Mouse (Mus musculus) embryonic facial prominence, embryonic 14.5 days (tissue): ENCODE measurements around the gene Hist1h3d. TPM values are rescaled to one million over a fixed set of nuclear protein-coding genes. Genes with fewer than 3 reads are reported as not detected.

Experiments used
- ATAC-seq: fragments of 200-750 bp; cut with Nextera tagmentation; 2 replicates; pipeline ENCODE4 v1.8.0; 2017; ENCODE audit warnings: low read depth, moderate number of reproducible peaks, moderate TSS enrichment
- DNase-seq: peaks from one replicate; pipeline ENCODE4 v3.0.0-alpha.2; 2015; ENCODE audit warnings: low spot score
- H3K27ac ChIP-seq: fragments of 300-500 bp; sonication (generic); replicated peaks from 2 replicates; pipeline ENCODE4 v1.5.1; 2014; ENCODE audit warnings: low read depth, mild to moderate bottlenecking, low read length, moderate library complexity
- H3K27me3 ChIP-seq: fragments of 300-500 bp; sonication (generic); replicated peaks from 2 replicates; pipeline ENCODE4 v1.6.1; 2014; ENCODE audit warnings: low read length; ENCODE audit not compliant: control insufficient read depth, insufficient read depth
- H3K36me3 ChIP-seq: fragments of 300-500 bp; sonication (generic); 2 replicates; pipeline ENCODE4 v1.6.1; 2014; ENCODE audit warnings: low read length, mixed read lengths; ENCODE audit not compliant: control insufficient read depth, insufficient read depth
- H3K4me1 ChIP-seq: fragments of 300-500 bp; sonication (generic); 2 replicates; pipeline ENCODE4 v1.6.1; 2014; ENCODE audit warnings: antibody characterized with exemption, low read length; ENCODE audit not compliant: control insufficient read depth, insufficient read depth
- H3K4me2 ChIP-seq: fragments of 300-500 bp; sonication (generic); 2 replicates; pipeline ENCODE4 v1.6.1; 2014; ENCODE audit warnings: low read depth, mild to moderate bottlenecking, low read length, moderate library complexity, mixed read lengths
- H3K4me3 ChIP-seq: fragments of 300-500 bp; sonication (generic); 2 replicates; pipeline ENCODE4 v1.5.1; 2014; ENCODE audit warnings: low read depth, mild to moderate bottlenecking, low read length
- H3K9ac ChIP-seq: fragments of 300-500 bp; sonication (generic); 2 replicates; pipeline ENCODE4 v1.6.1; 2014; ENCODE audit warnings: low read depth, mild to moderate bottlenecking, low read length, moderate library complexity, mixed read lengths
- H3K9me3 ChIP-seq: fragments of 300-500 bp; sonication (generic); 2 replicates; pipeline ENCODE4 v1.6.1; 2016; ENCODE audit warnings: low read length; ENCODE audit not compliant: control insufficient read depth
- WGBS: fragments of 180-500 bp; shearing (Covaris S2); extraction: QIAGEN DNeasy Blood & Tissue Kit; methylation state at CpG from one replicate; pipeline ENCODE4 v1.1.7; 2014; 5-methylcytosine and 5-hydroxymethylcytosine counted together
- polyA plus RNA-seq: library from polyadenylated mRNA; unstranded; fragments of >200 nt; fragmentation: Nextera tagmentation; extraction: Ambion mirVana; gene quantifications from 2 replicates; pipeline ENCODE4 v1.2.1, GENCODE M21; 2014

Hist1h3d gene
- polyA plus RNA-seq, 1 experiment from 2014 or later: 5.2 TPM

- Histone ChIP-seq H3K4me2 (peak overlapping the region; percentile 63), H3K27ac (peak overlapping the region; percentile 91), H3K9me3 (no peaks in the 10 kb centered on the region), H3K9ac (peak overlapping the region; percentile 72), H3K27me3 (no peaks in the 10 kb centered on the region), H3K36me3 (no peaks in the 10 kb centered on the region), H3K4me3 (peak overlapping the region; percentile 43), H3K4me1 (peaks cover 15% of the 10 kb centered on the region)
- WGBS: 33% methylated on average over 6 of the region's 6 CpGs
- ATAC-seq (no peak), DNase-seq (no peak)
Measured at GRCm38 (mm10) chr13:23576906-23577639, 1.5 kb downstream of the Hist1h3d start.

- Histone ChIP-seq H3K36me3 (no peaks in the 10 kb centered on the region), H3K4me3 (no peak overlapping the region), H3K4me1 (peaks cover 17% of the 10 kb centered on the region), H3K27me3 (no peaks in the 10 kb centered on the region), H3K9ac (no peak overlapping the region), H3K9me3 (no peaks in the 10 kb centered on the region), H3K27ac (no peak overlapping the region), H3K4me2 (no peak overlapping the region)
- DNase-seq (no peak), ATAC-seq (no peak)
- WGBS: 81% methylated on average over 1 of the region's 1 CpGs
Measured at GRCm38 (mm10) chr13:23577835-23578234, 2.3 kb downstream of the Hist1h3d start.

GRCm38 (mm10) chr13:23581408-23582218 lies 6.0 kb downstream of the Hist1h3d start, which contains the start of gene Hist1h4d:
Gene Hist1h4d, plus strand, starts transcription at chr13:23581598.
- no peaks in the 10 kb centered on the region for H3K36me3 ChIP-seq
- peak; percentile 90 for ATAC-seq

GRCm38 (mm10) chr13:23582219-23583056 lies 6.9 kb downstream of the Hist1h3d start:
- H3K9ac ChIP-seq: peak overlapping the region; percentile 76
- no peaks in the 10 kb centered on the region for H3K9me3 ChIP-seq
- no peaks in the 10 kb centered on the region for H3K27me3 ChIP-seq
- peak overlapping the region; percentile 45 for H3K4me3 ChIP-seq
- no peaks in the 10 kb centered on the region for H3K36me3 ChIP-seq
- peak overlapping the region; percentile 96 for H3K27ac ChIP-seq
- peaks cover 27% of the 10 kb centered on the region; the same call in 1 of the 2 replicates for H3K4me1 ChIP-seq
- ATAC-seq: no peak
- peak overlapping the region; percentile 83 for H3K4me2 ChIP-seq
- 4% methylated on average over 6 of the region's 6 CpGs for WGBS
- no peak for DNase-seq

More at GRCm38 (mm10) chr13:23581408-23582218, 6.0 kb downstream of the Hist1h3d start, which contains the start of gene Hist1h4d:
- H3K4me1 ChIP-seq: peaks cover 31% of the 10 kb centered on the region
- peak within 1 kb of the TSS; percentile 96 for H3K27ac ChIP-seq
- DNase-seq: peak; percentile 98
- peak within 1 kb of the TSS; percentile 45 for H3K4me3 ChIP-seq
- H3K4me2 ChIP-seq: peak within 1 kb of the TSS; percentile 83
- H3K9ac ChIP-seq: peak within 1 kb of the TSS; percentile 76
- H3K27me3 ChIP-seq: no peaks in the 10 kb centered on the region
- WGBS: 0% methylated on average over 43 of the region's 43 CpGs
- H3K9me3 ChIP-seq: no peaks in the 10 kb centered on the region

GRCm38 (mm10) chr13:23583387-23584068 lies 8.0 kb downstream of the Hist1h3d start:
- ATAC-seq (no peak), DNase-seq (no peak)
- Histone ChIP-seq H3K9ac (peak overlapping the region; percentile 8; the same call in 1 of the 2 replicates), H3K4me1 (peaks cover 27% of the 10 kb centered on the region; the same call in 1 of the 2 replicates), H3K4me2 (peak overlapping the region; percentile 83; the same call in 1 of the 2 replicates), H3K36me3 (no peaks in the 10 kb centered on the region), H3K4me3 (no peak overlapping the region), H3K9me3 (no peaks in the 10 kb centered on the region), H3K27ac (peak overlapping the region; percentile 96), H3K27me3 (no peaks in the 10 kb centered on the region)

GRCm38 (mm10) chr13:23584331-23584730 lies 8.8 kb downstream of the Hist1h3d start:
- H3K27ac ChIP-seq: peak overlapping the region; percentile 96
- H3K4me3 ChIP-seq: peak overlapping the region; percentile 45
- H3K4me2 ChIP-seq: peak overlapping the region; percentile 65
- H3K9me3 ChIP-seq: no peaks in the 10 kb centered on the region
- peak; percentile 34 for DNase-seq
- H3K4me1 ChIP-seq: peaks cover 27% of the 10 kb centered on the region; the same call in 1 of the 2 replicates
- no peaks in the 10 kb centered on the region for H3K36me3 ChIP-seq
- no peak for ATAC-seq
- H3K27me3 ChIP-seq: no peaks in the 10 kb centered on the region
- H3K9ac ChIP-seq: peak overlapping the region; percentile 77

- H3K4me2 ChIP-seq: peak overlapping the region; percentile 65
- no peaks in the 10 kb centered on the region for H3K9me3 ChIP-seq
- DNase-seq (peak; percentile 86), ATAC-seq (no peak)
- H3K9ac ChIP-seq: peak overlapping the region; percentile 77
- under 1% methylated on average over 21 of the region's 21 CpGs for WGBS
- H3K27me3 ChIP-seq: no peaks in the 10 kb centered on the region
- H3K4me3 ChIP-seq: peak overlapping the region; percentile 45
- no peaks in the 10 kb centered on the region for H3K36me3 ChIP-seq
- peak overlapping the region; percentile 96 for H3K27ac ChIP-seq
- peaks cover 27% of the 10 kb centered on the region; the same call in 1 of the 2 replicates for H3K4me1 ChIP-seq
Measured at GRCm38 (mm10) chr13:23585029-23585441, 9.5 kb downstream of the Hist1h3d start.
